Mouse (Mus musculus) bone marrow macrophage, adult 2 months (primary cell): Measurements from ENCODE around the gene Cemip2.

Source experiments
- CTCF ChIP-seq: IDR thresholded peaks from 2 replicates; pipeline ENCODE4 v1.5.1; 2012; ENCODE audit warnings: low read depth, mild to moderate bottlenecking, low read length, moderate library complexity
- POLR2A ChIP-seq: IDR thresholded peaks from 2 replicates; pipeline ENCODE4 v1.6.1; 2012; ENCODE audit warnings: mild to moderate bottlenecking, low read depth, low read length, borderline replicate concordance

DNA sequence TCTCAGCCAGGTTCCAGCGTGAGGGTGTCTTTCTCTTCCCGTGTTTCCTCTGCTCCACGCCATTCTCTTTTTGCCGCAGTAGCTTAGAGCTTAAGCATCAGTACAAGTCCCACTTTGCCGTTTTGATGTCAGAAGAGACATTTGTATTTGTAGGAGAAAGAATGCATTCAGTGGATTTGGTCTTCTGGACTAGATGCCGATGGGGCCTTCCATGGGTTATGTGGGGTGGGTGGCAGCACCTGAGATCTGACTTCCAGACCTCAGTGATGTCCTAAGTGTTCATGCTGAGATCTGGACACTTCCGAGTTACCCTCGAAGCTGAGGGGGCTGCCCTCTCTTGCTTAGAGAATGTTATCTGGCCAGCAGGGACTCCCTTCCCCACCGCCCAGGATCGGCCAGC is 72.6 kb downstream of the Cemip2 start:
- TF ChIP-seq CTCF (no peak), POLR2A (no peak)
